Mouse (Mus musculus) midbrain, embryonic 13.5 days (tissue): ENCODE results near the gene 1700069L16Rik. TPM values are rescaled to one million over a fixed set of nuclear protein-coding genes. Genes with fewer than 3 reads are reported as not detected.
A peak's percentile ranks its signal among the peaks of the same experiment; 100 is the strongest.

Source experiments
- ATAC-seq: fragments of 200-750 bp; cut with Nextera tagmentation; 2 replicates; pipeline ENCODE4 v1.8.0; 2017; ENCODE audit warnings: mild to moderate bottlenecking, moderate TSS enrichment, moderate library complexity
- H3K27ac ChIP-seq: fragments of 300-500 bp; sonication (generic); 2 replicates; pipeline ENCODE4 v1.5.1; 2015; ENCODE audit warnings: inconsistent platforms, mild to moderate bottlenecking, moderate library complexity
- H3K27me3 ChIP-seq: fragments of 300-500 bp; sonication (generic); 2 replicates; pipeline ENCODE4 v1.6.1; 2015; ENCODE audit warnings: mild to moderate bottlenecking, inconsistent platforms
- H3K36me3 ChIP-seq: fragments of 300-500 bp; sonication (generic); 2 replicates; pipeline ENCODE4 v1.6.1; 2015; ENCODE audit warnings: mild to moderate bottlenecking, inconsistent platforms
- H3K4me1 ChIP-seq: fragments of 300-500 bp; sonication (generic); replicated peaks from 2 replicates; pipeline ENCODE4 v1.6.1; 2015; ENCODE audit warnings: inconsistent platforms
- H3K4me2 ChIP-seq: fragments of 300-500 bp; sonication (generic); replicated peaks from 2 replicates; pipeline ENCODE4 v1.6.1; 2015; ENCODE audit warnings: moderate library complexity, mild to moderate bottlenecking, inconsistent platforms
- H3K4me3 ChIP-seq: fragments of 300-500 bp; sonication (generic); replicated peaks from 2 replicates; pipeline ENCODE4 v1.5.1; 2015; ENCODE audit warnings: mild to moderate bottlenecking, inconsistent platforms
- H3K9ac ChIP-seq: fragments of 300-500 bp; sonication (generic); replicated peaks from 2 replicates; pipeline ENCODE4 v1.6.1; 2015; ENCODE audit warnings: mild to moderate bottlenecking, inconsistent platforms
- H3K9me3 ChIP-seq: fragments of 300-500 bp; sonication (generic); 2 replicates; pipeline ENCODE4 v1.6.1; 2016; ENCODE audit warnings: mild to moderate bottlenecking, inconsistent platforms
- WGBS: fragments of 180-500 bp; shearing (Covaris S2); methylation state at CpG from one replicate; pipeline ENCODE4 v1.1.7; 2015; 5-methylcytosine and 5-hydroxymethylcytosine counted together
- polyA plus RNA-seq: library from polyadenylated mRNA; unstranded; fragments of >200 nt; fragmentation: Nextera tagmentation; extraction: Ambion mirVana; gene quantifications from 2 replicates; pipeline ENCODE4 v1.2.1, GENCODE M21; 2015

Gene 1700069L16Rik
- polyA plus RNA-seq, 1 experiment from 2014 or later: not detected

DNA sequence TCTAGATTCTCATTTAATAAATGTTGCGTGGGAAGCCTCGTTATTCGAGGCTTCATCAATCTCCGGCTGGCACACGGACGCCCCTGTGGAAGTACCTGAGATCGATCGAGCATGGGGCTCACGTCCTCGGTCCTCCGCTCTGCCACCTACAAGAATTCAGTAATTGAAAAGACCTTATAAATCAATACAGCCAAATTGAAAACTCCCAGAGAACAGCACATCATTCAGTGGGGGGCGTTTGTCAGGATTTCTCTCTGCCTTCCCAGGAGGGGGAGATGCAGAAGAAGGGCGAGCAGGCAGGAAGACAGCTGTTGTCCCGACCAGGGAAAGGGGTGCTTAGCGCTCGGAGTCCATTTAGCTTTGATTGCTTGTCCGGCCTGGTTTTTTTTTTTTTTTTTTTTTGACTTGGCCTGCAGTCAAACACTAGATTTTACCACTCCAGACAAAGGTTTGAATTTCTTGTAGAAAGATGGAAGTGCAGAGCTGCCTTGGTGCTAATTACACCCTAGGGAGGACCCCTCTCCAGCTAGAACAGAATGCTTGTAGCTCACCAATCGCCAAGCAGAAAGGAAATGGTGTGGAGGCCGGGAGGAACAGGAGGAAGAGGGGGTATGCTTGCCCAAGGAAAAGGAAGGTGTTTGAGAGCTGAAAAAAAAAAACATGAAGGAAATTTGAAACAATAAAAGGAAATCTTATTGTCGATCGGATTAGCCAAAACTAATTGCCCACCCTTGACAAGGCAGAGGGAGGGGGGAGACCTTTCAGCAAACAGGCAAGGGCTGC is 20.6 kb downstream of the 1700069L16Rik start:
- peak overlapping the region; percentile 67 for H3K27ac ChIP-seq
- no peak overlapping the region for H3K4me3 ChIP-seq
- no peaks in the 10 kb centered on the region for H3K36me3 ChIP-seq
- 43% methylated on average over 21 of the region's 21 CpGs for WGBS
- ATAC-seq: peak; percentile 61
- peaks cover 18% of the 10 kb centered on the region for H3K4me1 ChIP-seq
- H3K9ac ChIP-seq: no peak overlapping the region
- H3K27me3 ChIP-seq: no peaks in the 10 kb centered on the region
- no peak overlapping the region for H3K4me2 ChIP-seq
- H3K9me3 ChIP-seq: no peaks in the 10 kb centered on the region

DNA sequence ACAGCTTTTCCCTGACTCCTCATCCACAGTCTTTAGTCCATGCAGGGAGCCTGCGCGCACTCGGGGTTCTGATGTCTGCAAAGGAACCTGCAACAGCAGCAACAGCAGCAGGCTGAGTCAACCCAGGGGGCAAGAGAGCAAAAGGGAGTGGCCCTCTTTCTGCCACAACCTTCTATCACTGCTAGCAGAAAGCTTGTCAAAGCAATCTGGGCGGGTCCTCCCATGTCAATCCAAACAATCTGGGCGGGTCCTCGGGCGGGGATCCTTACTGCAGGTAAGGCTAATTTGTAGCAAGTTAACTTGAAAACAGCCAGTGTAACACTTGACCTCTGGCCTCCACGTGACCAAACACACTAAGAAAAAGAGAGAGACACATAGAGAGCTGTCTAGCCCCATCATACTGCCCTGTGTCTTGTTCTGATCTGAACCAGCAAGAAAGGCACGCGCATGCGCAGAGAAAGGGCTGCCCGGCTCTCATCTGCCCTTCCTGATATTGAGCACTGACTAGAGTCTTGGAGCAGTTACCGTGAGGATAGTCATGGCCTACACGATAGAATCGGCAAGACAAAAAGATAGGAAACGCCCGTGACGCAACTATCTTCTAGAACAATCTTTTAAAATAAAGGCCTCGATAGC is 24.1 kb downstream of the 1700069L16Rik start:
- Histone ChIP-seq H3K4me2 (no peak overlapping the region), H3K27me3 (no peaks in the 10 kb centered on the region), H3K36me3 (no peaks in the 10 kb centered on the region), H3K4me3 (no peak overlapping the region), H3K27ac (no peak overlapping the region), H3K9ac (no peak overlapping the region), H3K9me3 (no peaks in the 10 kb centered on the region), H3K4me1 (peaks cover 18% of the 10 kb centered on the region)
- ATAC-seq: no peak
- 85% methylated on average over 19 of the region's 19 CpGs for WGBS

GRCm38 (mm10) chr5:113694415-113694814 is 30.2 kb downstream of the 1700069L16Rik start:
- no peak for ATAC-seq
- H3K27ac ChIP-seq: no peak overlapping the region
- H3K9ac ChIP-seq: no peak overlapping the region
- H3K36me3 ChIP-seq: no peaks in the 10 kb centered on the region
- peaks cover 24% of the 10 kb centered on the region for H3K4me1 ChIP-seq
- no peaks in the 10 kb centered on the region for H3K27me3 ChIP-seq
- H3K9me3 ChIP-seq: no peaks in the 10 kb centered on the region
- WGBS: 40% methylated on average over 5 of the region's 5 CpGs
- H3K4me3 ChIP-seq: no peak overlapping the region
- H3K4me2 ChIP-seq: no peak overlapping the region

- Histone ChIP-seq H3K9ac (no peak overlapping the region), H3K27me3 (no peaks in the 10 kb centered on the region), H3K4me3 (no peak overlapping the region), H3K4me2 (no peak overlapping the region), H3K27ac (no peak overlapping the region), H3K4me1 (peaks cover 24% of the 10 kb centered on the region), H3K9me3 (no peaks in the 10 kb centered on the region), H3K36me3 (no peaks in the 10 kb centered on the region)
- ATAC-seq: no peak
- 69% methylated on average over 4 of the region's 4 CpGs for WGBS
Observed at GRCm38 (mm10) chr5:113694000-113694399, 30.6 kb downstream of the 1700069L16Rik start.

GRCm38 (mm10) chr5:113693196-113693755 is 31.3 kb downstream of the 1700069L16Rik start:
- H3K27me3 ChIP-seq: peaks cover 1% of the 10 kb centered on the region; the same call in 1 of the 2 replicates
- no peak for ATAC-seq
- WGBS: 86% methylated on average over 8 of the region's 8 CpGs

GRCm38 (mm10) chr5:113690866-113691265 is 33.7 kb downstream of the 1700069L16Rik start:
- peaks cover 3% of the 10 kb centered on the region; the same call in 1 of the 2 replicates for H3K27me3 ChIP-seq
- 84% methylated on average over 2 of the region's 2 CpGs for WGBS
- no peaks in the 10 kb centered on the region for H3K36me3 ChIP-seq
- no peak overlapping the region for H3K9ac ChIP-seq
- H3K27ac ChIP-seq: peak overlapping the region; percentile 73
- no peak overlapping the region for H3K4me3 ChIP-seq
- H3K4me2 ChIP-seq: no peak overlapping the region
- peak; percentile 66 for ATAC-seq
- H3K4me1 ChIP-seq: peaks cover 28% of the 10 kb centered on the region
- no peaks in the 10 kb centered on the region; the same call in 1 of the 2 replicates for H3K9me3 ChIP-seq

More at GRCm38 (mm10) chr5:113693196-113693755, 31.3 kb downstream of the 1700069L16Rik start:
- no peak overlapping the region for H3K9ac ChIP-seq
- no peak overlapping the region for H3K27ac ChIP-seq
- H3K4me3 ChIP-seq: no peak overlapping the region
- no peak overlapping the region for H3K4me2 ChIP-seq
- peaks cover 27% of the 10 kb centered on the region for H3K4me1 ChIP-seq
- no peaks in the 10 kb centered on the region for H3K36me3 ChIP-seq
- H3K9me3 ChIP-seq: no peaks in the 10 kb centered on the region

DNA sequence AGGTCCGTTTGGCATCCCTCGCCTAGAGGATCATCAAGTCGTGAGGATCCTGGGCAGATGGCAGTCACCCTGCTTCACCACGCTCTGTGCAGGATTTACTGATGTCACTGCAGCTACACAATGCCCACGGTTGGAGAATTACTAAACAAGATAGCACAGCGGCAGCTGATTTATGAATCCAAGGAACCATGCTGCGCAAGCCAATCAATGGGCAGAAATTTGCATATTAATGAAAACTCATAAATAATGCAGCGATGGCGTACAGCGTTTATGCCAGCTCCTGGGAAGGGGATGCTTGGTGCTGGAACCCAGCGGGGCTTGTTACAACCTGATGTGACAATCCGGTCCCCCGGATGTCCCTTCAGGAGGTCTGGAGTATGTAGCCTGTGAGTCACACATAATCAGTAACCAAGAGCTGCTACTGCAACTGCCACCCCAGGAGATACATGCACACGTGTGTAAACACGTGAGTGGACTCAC is 34.5 kb downstream of the 1700069L16Rik start:
- H3K4me2 ChIP-seq: peak overlapping the region; percentile 26
- peaks cover 3% of the 10 kb centered on the region; the same call in 1 of the 2 replicates for H3K27me3 ChIP-seq
- H3K4me3 ChIP-seq: no peak overlapping the region
- no peaks in the 10 kb centered on the region; the same call in 1 of the 2 replicates for H3K9me3 ChIP-seq
- H3K9ac ChIP-seq: no peak overlapping the region
- peak overlapping the region; percentile 73 for H3K27ac ChIP-seq
- ATAC-seq: peak; percentile 81
- 44% methylated on average over 15 of the region's 15 CpGs for WGBS
- H3K36me3 ChIP-seq: no peaks in the 10 kb centered on the region
- peaks cover 27% of the 10 kb centered on the region for H3K4me1 ChIP-seq

DNA sequence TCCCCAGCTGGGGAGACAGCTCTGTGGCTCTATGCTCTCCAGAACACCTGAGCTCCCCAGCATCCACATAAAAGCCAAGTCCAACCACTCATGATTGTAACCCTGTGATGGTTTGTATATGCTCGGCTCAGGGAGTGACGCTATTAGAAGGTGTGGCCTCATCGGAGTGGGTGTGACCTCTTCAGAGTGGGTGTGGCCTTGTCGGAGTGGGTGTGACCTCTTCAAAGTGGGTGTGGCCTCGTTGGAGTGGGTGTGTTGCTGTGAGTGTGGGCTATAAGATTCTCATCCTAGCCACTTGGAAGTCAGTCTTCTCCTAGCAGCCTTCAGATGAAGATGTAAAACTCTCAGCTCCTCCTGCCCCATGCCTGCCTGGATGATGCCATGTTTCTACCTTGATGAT is 37.1 kb downstream of the 1700069L16Rik start:
- Histone ChIP-seq H3K36me3 (no peaks in the 10 kb centered on the region), H3K4me1 (peaks cover 23% of the 10 kb centered on the region), H3K4me3 (no peak overlapping the region), H3K27me3 (peaks cover 3% of the 10 kb centered on the region; the same call in 1 of the 2 replicates), H3K9ac (no peak overlapping the region), H3K27ac (no peak overlapping the region), H3K4me2 (no peak overlapping the region), H3K9me3 (no peaks in the 10 kb centered on the region; the same call in 1 of the 2 replicates)
- 83% methylated on average over 5 of the region's 5 CpGs for WGBS
- no peak for ATAC-seq

GRCm38 (mm10) chr5:113685471-113685870 is 39.1 kb downstream of the 1700069L16Rik start:
- Histone ChIP-seq H3K36me3 (no peaks in the 10 kb centered on the region), H3K27ac (no peak overlapping the region), H3K9ac (no peak overlapping the region), H3K4me1 (peaks cover 21% of the 10 kb centered on the region), H3K4me3 (no peak overlapping the region), H3K4me2 (no peak overlapping the region), H3K9me3 (no peaks in the 10 kb centered on the region; the same call in 1 of the 2 replicates), H3K27me3 (peaks cover 3% of the 10 kb centered on the region; the same call in 1 of the 2 replicates)
- 78% methylated on average over 5 of the region's 5 CpGs for WGBS
- no peak for ATAC-seq

GRCm38 (mm10) chr5:113683246-113683645 is 41.3 kb downstream of the 1700069L16Rik start:
- Histone ChIP-seq H3K27me3 (peaks cover under 1% of the 10 kb centered on the region; the same call in 1 of the 2 replicates), H3K9ac (no peak overlapping the region), H3K9me3 (no peaks in the 10 kb centered on the region; the same call in 1 of the 2 replicates), H3K27ac (no peak overlapping the region), H3K4me1 (peaks cover 11% of the 10 kb centered on the region; the same call in 1 of the 2 replicates), H3K4me3 (no peak overlapping the region), H3K4me2 (no peak overlapping the region), H3K36me3 (no peaks in the 10 kb centered on the region)
- ATAC-seq: 0 out of 2 replicates have a peak, but pooled peaks have one; percentile 11
- WGBS: 62% methylated on average over 5 of the region's 5 CpGs

GRCm38 (mm10) chr5:113682472-113682871 is 42.1 kb downstream of the 1700069L16Rik start:
- 85% methylated on average over 3 of the region's 3 CpGs for WGBS
- no peak overlapping the region for H3K4me2 ChIP-seq

More at GRCm38 (mm10) chr5:113682472-113682871, 42.1 kb downstream of the 1700069L16Rik start:
- no peak for ATAC-seq
- peaks cover 10% of the 10 kb centered on the region; the same call in 1 of the 2 replicates for H3K4me1 ChIP-seq
- no peak overlapping the region for H3K27ac ChIP-seq
- no peak overlapping the region for H3K9ac ChIP-seq
- no peaks in the 10 kb centered on the region; the same call in 1 of the 2 replicates for H3K9me3 ChIP-seq
- no peaks in the 10 kb centered on the region for H3K27me3 ChIP-seq
- H3K36me3 ChIP-seq: no peaks in the 10 kb centered on the region
- H3K4me3 ChIP-seq: no peak overlapping the region
